Mouse (Mus musculus) stomach, embryonic 16.5 days (tissue): ENCODE measurements around the gene Grap. TPM values are rescaled to one million over a fixed set of nuclear protein-coding genes. Genes with fewer than 3 reads are reported as not detected.

ENCODE experiments used
- ATAC-seq: fragments of 200-750 bp; cut with Nextera tagmentation; 2 replicates; pipeline ENCODE4 v1.8.0; 2017; ENCODE audit warnings: moderate number of reproducible peaks, moderate TSS enrichment; ENCODE audit not compliant: insufficient read depth, low FRiP score
- H3K27ac ChIP-seq: fragments of 300-500 bp; sonication (generic); 2 replicates; pipeline ENCODE4 v1.5.1; 2014; ENCODE audit warnings: low read length
- H3K27me3 ChIP-seq: fragments of 300-500 bp; sonication (generic); 2 replicates; pipeline ENCODE4 v1.6.1; 2014; ENCODE audit warnings: low read length, control low read depth, mixed read lengths; ENCODE audit not compliant: control insufficient read depth, insufficient read depth
- H3K36me3 ChIP-seq: fragments of 300-500 bp; sonication (generic); 2 replicates; pipeline ENCODE4 v1.6.1; 2014; ENCODE audit warnings: low read length; ENCODE audit not compliant: control insufficient read depth, insufficient read depth
- H3K4me1 ChIP-seq: fragments of 300-500 bp; sonication (generic); 2 replicates; pipeline ENCODE4 v1.6.1; 2014; ENCODE audit warnings: low read length, control low read depth, mixed read lengths; ENCODE audit not compliant: control insufficient read depth, insufficient read depth
- H3K4me2 ChIP-seq: fragments of 300-500 bp; sonication (generic); 2 replicates; pipeline ENCODE4 v1.6.1; 2014; ENCODE audit warnings: low read depth, low read length, mixed read lengths
- H3K4me3 ChIP-seq: fragments of 300-500 bp; sonication (generic); replicated peaks from 2 replicates; pipeline ENCODE4 v1.5.1; 2014; ENCODE audit warnings: mild to moderate bottlenecking, low read length
- H3K9ac ChIP-seq: fragments of 300-500 bp; sonication (generic); 2 replicates; pipeline ENCODE4 v1.6.1; 2014; ENCODE audit warnings: low read length
- H3K9me3 ChIP-seq: fragments of 300-500 bp; sonication (generic); replicated peaks from 2 replicates; pipeline ENCODE4 v1.6.1; 2016; ENCODE audit warnings: low read length, control low read depth; ENCODE audit not compliant: control insufficient read depth
- WGBS: fragments of 180-500 bp; shearing (Covaris S2); extraction: QIAGEN DNeasy Blood & Tissue Kit; methylation state at CpG from one replicate; pipeline ENCODE4 v1.1.7; 2014; 5-methylcytosine and 5-hydroxymethylcytosine counted together
- polyA plus RNA-seq: library from polyadenylated mRNA; unstranded; fragments of >200 nt; fragmentation: Nextera tagmentation; extraction: Ambion mirVana; gene quantifications from 2 replicates; pipeline ENCODE4 v1.2.1, GENCODE M21; 2015

The Grap gene
- 8.6 and 9.2 TPM in 2 replicates for polyA plus RNA-seq

DNA sequence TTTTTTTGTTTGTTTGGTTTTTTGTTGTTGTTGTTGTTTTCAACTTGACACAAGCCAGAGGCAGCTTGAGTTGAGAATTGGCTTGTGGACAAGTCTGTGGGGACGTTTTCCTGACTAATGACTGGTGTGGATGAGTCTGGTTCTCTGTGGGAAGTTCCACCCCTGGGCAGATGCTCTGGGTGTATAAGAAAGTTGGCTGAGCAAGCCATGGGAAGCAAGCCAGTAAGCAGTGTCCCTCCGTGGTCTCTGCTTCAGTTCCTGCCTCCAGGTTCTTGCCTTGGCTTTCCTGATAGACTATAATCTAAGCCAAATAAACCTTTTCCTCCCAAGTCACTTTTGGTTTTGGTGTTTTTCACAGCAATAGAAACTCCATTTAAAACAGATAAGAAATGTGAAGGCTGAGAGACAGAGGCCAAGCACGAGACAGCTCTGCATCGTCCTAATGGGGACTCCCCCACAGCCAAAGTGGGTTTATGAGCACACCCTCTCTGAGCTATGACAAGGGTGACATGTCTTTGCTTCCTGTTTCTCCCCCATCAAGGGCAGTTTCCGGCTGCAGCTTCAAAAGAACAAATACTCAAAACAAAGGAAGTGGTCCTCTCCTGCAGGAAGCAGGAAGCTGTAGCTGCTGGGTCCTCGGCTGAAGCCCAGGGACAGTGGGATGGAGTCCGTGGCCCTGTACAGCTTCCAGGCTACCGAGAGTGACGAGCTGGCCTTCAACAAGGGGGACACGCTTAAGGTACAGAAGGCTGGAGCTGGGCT is at the start of gene Grap:
Gene Grap (plus strand): TSS at position 580 of the 762 bp plus-strand sequence.
- H3K36me3 ChIP-seq, result no peaks in the 10 kb centered on the region
- H3K9me3 ChIP-seq, result no peaks in the 10 kb centered on the region
- ATAC-seq, result no peak
- no peaks in the 10 kb centered on the region for H3K4me1 ChIP-seq
- no peak within 1 kb of the TSS for H3K27ac ChIP-seq
- H3K27me3 ChIP-seq, result no peaks in the 10 kb centered on the region
- peak within 1 kb of the TSS; percentile 26 for H3K4me3 ChIP-seq
- WGBS, result 62% methylated on average over 10 of the region's 10 CpGs
- no peak within 1 kb of the TSS for H3K4me2 ChIP-seq
- no peak within 1 kb of the TSS; the same call in none of the 2 replicates for H3K9ac ChIP-seq

- H3K27ac ChIP-seq, result no peak overlapping the region
- H3K9ac ChIP-seq, result no peak overlapping the region
- no peaks in the 10 kb centered on the region for H3K36me3 ChIP-seq
- peaks cover 5% of the 10 kb centered on the region; the same call in 1 of the 2 replicates for H3K9me3 ChIP-seq
- no peak for ATAC-seq
- no peak overlapping the region for H3K4me3 ChIP-seq
- H3K4me1 ChIP-seq, result no peaks in the 10 kb centered on the region
- no peak overlapping the region for H3K4me2 ChIP-seq
- WGBS, result 66% methylated on average over 4 of the region's 4 CpGs
- H3K27me3 ChIP-seq, result no peaks in the 10 kb centered on the region
Measured at GRCm38 (mm10) chr11:61608072-61608471, 45.0 kb upstream of the Grap start.

GRCm38 (mm10) chr11:61611197-61611596 is 41.9 kb upstream of the Grap start:
- WGBS, result 69% methylated on average over 3 of the region's 3 CpGs
- Histone ChIP-seq H3K9me3 (peaks cover 5% of the 10 kb centered on the region; the same call in 1 of the 2 replicates), H3K36me3 (no peaks in the 10 kb centered on the region), H3K4me2 (no peak overlapping the region), H3K9ac (no peak overlapping the region), H3K4me3 (no peak overlapping the region), H3K4me1 (peaks cover 7% of the 10 kb centered on the region; the same call in 1 of the 2 replicates), H3K27ac (no peak overlapping the region), H3K27me3 (no peaks in the 10 kb centered on the region)
- ATAC-seq, result no peak

- H3K27ac ChIP-seq, result no peak overlapping the region
- WGBS, result 23% methylated on average over 4 of the region's 4 CpGs
- no peaks in the 10 kb centered on the region for H3K36me3 ChIP-seq
- no peak overlapping the region for H3K9ac ChIP-seq
- ATAC-seq, result no peak
- no peak overlapping the region for H3K4me3 ChIP-seq
- no peaks in the 10 kb centered on the region for H3K27me3 ChIP-seq
- H3K4me1 ChIP-seq, result peaks cover 7% of the 10 kb centered on the region; the same call in 1 of the 2 replicates
- no peaks in the 10 kb centered on the region for H3K9me3 ChIP-seq
- H3K4me2 ChIP-seq, result no peak overlapping the region
Measured at GRCm38 (mm10) chr11:61612116-61612635, 40.9 kb upstream of the Grap start.

GRCm38 (mm10) chr11:61614401-61614800 is 38.7 kb upstream of the Grap start:
- no peak overlapping the region for H3K4me2 ChIP-seq
- H3K27ac ChIP-seq, result no peak overlapping the region
- no peaks in the 10 kb centered on the region for H3K9me3 ChIP-seq
- H3K4me1 ChIP-seq, result peaks cover 7% of the 10 kb centered on the region; the same call in 1 of the 2 replicates
- no peak overlapping the region for H3K4me3 ChIP-seq
- H3K9ac ChIP-seq, result no peak overlapping the region
- 53% methylated on average over 5 of the region's 5 CpGs for WGBS
- H3K27me3 ChIP-seq, result no peaks in the 10 kb centered on the region
- H3K36me3 ChIP-seq, result no peaks in the 10 kb centered on the region
- no peak for ATAC-seq

DNA sequence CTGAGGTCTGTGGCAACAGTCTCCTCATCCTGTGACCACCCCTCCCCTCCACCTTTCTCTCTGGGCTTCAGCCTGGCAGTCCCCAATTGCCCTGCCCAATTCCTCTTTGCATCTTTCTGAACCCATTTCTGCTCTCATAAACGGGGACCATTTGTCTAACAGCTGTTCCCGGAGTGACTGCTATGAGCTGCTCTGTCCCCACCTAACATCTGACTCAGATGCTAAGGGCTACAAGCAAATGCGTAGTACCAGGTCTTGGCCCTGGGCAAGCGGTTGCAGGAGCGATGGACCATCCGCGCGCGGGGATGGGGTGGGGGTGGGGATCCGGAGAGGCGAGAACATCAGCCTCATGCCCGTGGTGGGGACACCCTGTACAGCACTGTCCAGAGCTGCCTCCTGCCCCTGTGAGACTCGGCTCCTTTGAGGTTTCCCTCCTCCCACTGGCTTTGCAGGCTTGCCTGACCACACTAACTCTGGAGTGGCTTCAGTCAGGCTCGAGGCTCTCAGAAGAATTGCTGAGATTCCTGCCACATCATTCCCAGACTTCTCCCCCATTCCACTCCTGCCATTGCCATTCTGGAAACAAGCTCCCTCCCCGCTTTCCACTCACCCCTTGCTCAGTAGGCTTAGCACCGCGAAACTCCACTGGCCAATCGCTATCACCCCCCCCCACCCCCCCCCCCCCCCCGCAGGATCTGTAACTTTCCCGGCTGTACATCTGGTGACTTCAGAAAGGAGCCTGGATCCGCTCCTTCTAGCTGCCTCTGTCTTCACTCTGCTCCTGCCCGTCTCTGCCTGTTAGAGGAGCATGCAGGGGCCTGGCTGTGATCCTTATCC is 37.2 kb upstream of the Grap start:
- Histone ChIP-seq H3K9me3 (no peaks in the 10 kb centered on the region), H3K9ac (peak overlapping the region; percentile 61), H3K4me3 (peak overlapping the region; percentile 18), H3K27me3 (no peaks in the 10 kb centered on the region), H3K4me1 (peaks cover 11% of the 10 kb centered on the region; the same call in 1 of the 2 replicates), H3K4me2 (peak overlapping the region; percentile 47), H3K36me3 (no peaks in the 10 kb centered on the region), H3K27ac (peak overlapping the region; percentile 58; the same call in 1 of the 2 replicates)
- no peak for ATAC-seq
- 12% methylated on average over 20 of the region's 22 CpGs for WGBS

DNA sequence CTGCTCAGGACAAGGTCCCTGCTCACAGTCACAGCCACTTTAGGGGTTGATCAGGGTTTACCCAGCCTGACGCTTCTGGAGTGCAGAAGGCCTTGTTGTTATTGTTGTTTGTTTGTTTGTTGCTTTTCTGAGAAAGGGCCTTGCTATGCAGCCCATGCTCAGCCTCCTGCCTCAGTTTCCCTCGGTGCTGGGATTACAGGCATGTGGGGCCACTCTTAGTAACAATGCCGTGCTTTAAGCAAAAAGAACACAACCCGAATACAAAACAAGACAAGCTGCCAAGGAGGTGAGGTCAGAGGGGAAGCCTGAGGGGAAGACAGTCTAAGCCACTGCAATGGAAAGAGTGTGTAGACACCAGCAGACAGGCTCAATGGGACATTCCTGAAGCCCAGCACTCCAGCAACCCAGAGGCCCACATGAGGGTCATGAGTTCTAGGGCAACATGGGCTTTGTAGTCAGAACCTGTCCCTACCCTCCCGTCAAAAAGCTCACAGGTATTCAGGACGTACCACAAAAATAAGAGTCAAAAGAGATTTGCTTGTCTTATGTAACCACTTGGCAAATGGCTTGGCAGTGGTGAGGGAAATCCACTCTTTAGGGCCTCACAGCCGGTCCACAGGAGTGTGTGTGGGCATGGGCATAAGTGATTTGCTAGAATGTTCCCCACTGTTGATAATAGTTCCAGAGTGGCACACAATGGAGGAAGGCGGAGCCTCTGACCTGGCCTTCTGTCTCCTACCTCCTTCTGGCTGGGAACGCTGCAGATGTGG is 36.4 kb upstream of the Grap start:
- ATAC-seq, result no peak
- 66% methylated on average over 9 of the region's 9 CpGs for WGBS
- H3K4me2 ChIP-seq, result 0 out of 2 replicates have a peak overlapping the region, but pooled peaks have one; percentile 20
- no peak overlapping the region for H3K4me3 ChIP-seq
- H3K36me3 ChIP-seq, result no peaks in the 10 kb centered on the region
- no peaks in the 10 kb centered on the region for H3K27me3 ChIP-seq
- peak overlapping the region; percentile 58; the same call in 1 of the 2 replicates for H3K27ac ChIP-seq
- H3K9me3 ChIP-seq, result no peaks in the 10 kb centered on the region
- H3K4me1 ChIP-seq, result peaks cover 11% of the 10 kb centered on the region; the same call in 1 of the 2 replicates
- H3K9ac ChIP-seq, result peak overlapping the region; percentile 55; the same call in 1 of the 2 replicates

GRCm38 (mm10) chr11:61617293-61617975 is 35.6 kb upstream of the Grap start:
- no peak overlapping the region for H3K4me3 ChIP-seq
- no peak overlapping the region for H3K9ac ChIP-seq
- ATAC-seq, result no peak
- no peak overlapping the region for H3K4me2 ChIP-seq
- 80% methylated on average over 7 of the region's 7 CpGs for WGBS
- no peaks in the 10 kb centered on the region for H3K9me3 ChIP-seq
- no peak overlapping the region for H3K27ac ChIP-seq
- no peaks in the 10 kb centered on the region for H3K27me3 ChIP-seq
- H3K4me1 ChIP-seq, result peaks cover 11% of the 10 kb centered on the region; the same call in 1 of the 2 replicates
- H3K36me3 ChIP-seq, result no peaks in the 10 kb centered on the region
